Mouse (Mus musculus) ES-Bruce4 (cell line): ENCODE measurements around the gene Cdkal1.
A peak's percentile ranks its signal among the peaks of the same experiment; 100 is the strongest.

ENCODE experiments used
- CTCF ChIP-seq: IDR thresholded peaks from one replicate; pipeline ENCODE4 v1.8.1; 2011; ENCODE audit warnings: low read depth, low read length
- EP300 ChIP-seq: IDR thresholded peaks from 2 replicates; pipeline ENCODE4 v1.6.1; 2011; ENCODE audit warnings: low read depth, low read length; ENCODE audit not compliant: insufficient read depth
- POLR2A ChIP-seq: IDR thresholded peaks from one replicate; pipeline ENCODE4 v1.8.1; 2011; ENCODE audit warnings: low read length; ENCODE audit not compliant: insufficient read depth

GRCm38 (mm10) chr13:29604241-29604640 lies 251.2 kb downstream of the Cdkal1 start:
- TF ChIP-seq CTCF = peak; percentile 79
- TF ChIP-seq POLR2A = no peak
- TF ChIP-seq EP300 = no peak
